Mouse (Mus musculus): Measurements from ENCODE around the gene 1300017J02Rik. TPM values are rescaled to one million over a fixed set of nuclear protein-coding genes. Genes with fewer than 3 reads are reported as not detected.

1300017J02Rik gene
- 0.67 and 0.77 TPM in 2 replicates for polyA plus RNA-seq (2012; rRNA removed)

GRCm38 (mm10) chr9:103304927-103305326, at the start of gene 1300017J02Rik, which contains the start of gene Topbp1:
Gene 1300017J02Rik (minus strand): TSS chr9:103305082.
Gene Topbp1 (plus strand): TSS chr9:103305215.

GRCm38 (mm10) chr9:103230151-103230951, 74.5 kb downstream of the 1300017J02Rik start, which contains the start of the genes Gm20425 and Trf:
Gene Gm20425 (minus strand): TSS chr9:103230307.
Gene Trf (minus strand): TSS chr9:103230444.

GRCm38 (mm10) chr9:103201561-103202260, 103.2 kb downstream of the 1300017J02Rik start, which contains the start of gene Srprb:
Gene Srprb (minus strand): TSS chr9:103202137.

Other genes starting within 250 kb of the 1300017J02Rik start
- gene Rab6b, start 193.3 kb downstream of the 1300017J02Rik start, polyA plus RNA-seq (2012; rRNA removed): 14.2 and 17.6 TPM in 2 replicates
- 56.3 and 76.9 TPM in 2 replicates for gene Srprb, start 102.9 kb downstream of the 1300017J02Rik start, polyA plus RNA-seq (2012; rRNA removed)
- gene Gm20425, start 74.8 kb downstream of the 1300017J02Rik start, polyA plus RNA-seq (2012; rRNA removed): 12.3 TPM in 1 of 2 replicates, not detected in the other
- gene Trf, start 74.6 kb downstream of the 1300017J02Rik start, polyA plus RNA-seq (2012; rRNA removed): 332 and 630 TPM in 2 replicates
- gene Topbp1, start 133 bp upstream of the 1300017J02Rik start, polyA plus RNA-seq (2012; rRNA removed): 14.5 and 15.2 TPM in 2 replicates
- 74.7 and 145 TPM in 2 replicates for gene Cdv3, start 60.8 kb upstream of the 1300017J02Rik start, polyA plus RNA-seq (2012; rRNA removed)
- 0.09 TPM in 1 of 2 replicates, not detected in the other for gene Bfsp2, start 175.3 kb upstream of the 1300017J02Rik start, polyA plus RNA-seq (2012; rRNA removed)